Mouse (Mus musculus) embryonic facial prominence, embryonic 15.5 days (tissue): Measurements from ENCODE around the gene Polr2l. TPM values are rescaled to one million over a fixed set of nuclear protein-coding genes. Genes with fewer than 3 reads are reported as not detected.

Source experiments
- ATAC-seq: fragments of 200-750 bp; cut with Nextera tagmentation; 2 replicates; pipeline ENCODE4 v1.8.0; 2017; ENCODE audit warnings: low read depth, moderate TSS enrichment; ENCODE audit not compliant: insufficient number of reproducible peaks, low FRiP score, low TSS enrichment
- H3K27ac ChIP-seq: fragments of 300-500 bp; sonication (generic); replicated peaks from 2 replicates; pipeline ENCODE4 v1.5.1; 2015; ENCODE audit warnings: mild to moderate bottlenecking, inconsistent platforms
- H3K27me3 ChIP-seq: fragments of 300-500 bp; sonication (generic); 2 replicates; pipeline ENCODE4 v1.6.1; 2015; ENCODE audit warnings: inconsistent platforms
- H3K36me3 ChIP-seq: fragments of 300-500 bp; sonication (generic); 2 replicates; pipeline ENCODE4 v1.6.1; 2015; ENCODE audit warnings: mild to moderate bottlenecking, inconsistent platforms
- H3K4me1 ChIP-seq: fragments of 300-500 bp; sonication (generic); 2 replicates; pipeline ENCODE4 v1.6.1; 2015; ENCODE audit warnings: inconsistent platforms
- H3K4me2 ChIP-seq: fragments of 300-500 bp; sonication (generic); replicated peaks from 2 replicates; pipeline ENCODE4 v1.6.1; 2015; ENCODE audit warnings: mild to moderate bottlenecking, inconsistent platforms
- H3K4me3 ChIP-seq: fragments of 300-500 bp; sonication (generic); replicated peaks from 2 replicates; pipeline ENCODE4 v1.5.1; 2015; ENCODE audit warnings: mild to moderate bottlenecking, inconsistent platforms
- H3K9ac ChIP-seq: fragments of 300-500 bp; sonication (generic); 2 replicates; pipeline ENCODE4 v1.6.1; 2015; ENCODE audit warnings: inconsistent platforms
- H3K9me3 ChIP-seq: fragments of 300-500 bp; sonication (generic); replicated peaks from 2 replicates; pipeline ENCODE4 v1.6.1; 2016; ENCODE audit warnings: inconsistent platforms
- WGBS: fragments of 180-500 bp; shearing (Covaris S2); methylation state at CpG from one replicate; pipeline ENCODE4 v1.1.7; 2015; 5-methylcytosine and 5-hydroxymethylcytosine counted together
- polyA plus RNA-seq: library from polyadenylated mRNA; unstranded; fragments of >200 nt; fragmentation: Nextera tagmentation; extraction: Ambion mirVana; gene quantifications from 2 replicates; pipeline ENCODE4 v1.2.1, GENCODE M21; 2015

Gene Polr2l
- polyA plus RNA-seq, 1 experiment from 2014 or later = 63.9 TPM

- Histone ChIP-seq H3K9ac (peak overlapping the region; percentile 71), H3K4me2 (peak overlapping the region; percentile 90), H3K9me3 (no peaks in the 10 kb centered on the region), H3K4me3 (peak overlapping the region; percentile 76), H3K4me1 (peaks cover 46% of the 10 kb centered on the region), H3K27ac (peak overlapping the region; percentile 92), H3K36me3 (peaks cover 19% of the 10 kb centered on the region), H3K27me3 (peaks cover under 1% of the 10 kb centered on the region; the same call in 1 of the 2 replicates)
- ATAC-seq = no peak
- under 1% methylated on average over 12 of the region's 12 CpGs for WGBS
These were observed 850 bp upstream of the Polr2l start for GRCm38 (mm10) chr7:141475805-141476158.

- H3K4me1 ChIP-seq = peaks cover 56% of the 10 kb centered on the region
- H3K36me3 ChIP-seq = peaks cover 33% of the 10 kb centered on the region
- H3K27ac ChIP-seq = no peak overlapping the region
- 6% methylated on average over 5 of the region's 5 CpGs for WGBS
- H3K4me2 ChIP-seq = peak overlapping the region; percentile 90
- peak overlapping the region; percentile 71 for H3K9ac ChIP-seq
- no peaks in the 10 kb centered on the region for H3K27me3 ChIP-seq
- H3K4me3 ChIP-seq = peak overlapping the region; percentile 76
- no peaks in the 10 kb centered on the region for H3K9me3 ChIP-seq
- ATAC-seq = no peak
These were observed 772 bp downstream of the Polr2l start for GRCm38 (mm10) chr7:141474160-141474559.

- H3K27me3 ChIP-seq = no peaks in the 10 kb centered on the region
- no peak overlapping the region for H3K4me2 ChIP-seq
- no peak overlapping the region for H3K9ac ChIP-seq
- H3K27ac ChIP-seq = no peak overlapping the region
- no peak for ATAC-seq
- 81% methylated on average over 6 of the region's 6 CpGs for WGBS
- H3K4me1 ChIP-seq = peaks cover 62% of the 10 kb centered on the region
- peaks cover 33% of the 10 kb centered on the region for H3K36me3 ChIP-seq
- no peak overlapping the region for H3K4me3 ChIP-seq
- no peaks in the 10 kb centered on the region for H3K9me3 ChIP-seq
These were observed 2.2 kb downstream of the Polr2l start for GRCm38 (mm10) chr7:141472763-141473162.

GRCm38 (mm10) chr7:141472226-141472625 is 2.7 kb downstream of the Polr2l start:
- no peaks in the 10 kb centered on the region for H3K9me3 ChIP-seq
- H3K27ac ChIP-seq = no peak overlapping the region
- H3K4me3 ChIP-seq = no peak overlapping the region
- H3K4me1 ChIP-seq = peaks cover 61% of the 10 kb centered on the region
- 73% methylated on average over 6 of the region's 6 CpGs for WGBS
- ATAC-seq = no peak
- no peaks in the 10 kb centered on the region for H3K27me3 ChIP-seq
- H3K9ac ChIP-seq = no peak overlapping the region
- peaks cover 33% of the 10 kb centered on the region for H3K36me3 ChIP-seq
- no peak overlapping the region for H3K4me2 ChIP-seq

GRCm38 (mm10) chr7:141471236-141471635 is 3.7 kb downstream of the Polr2l start:
- Histone ChIP-seq H3K9me3 (no peaks in the 10 kb centered on the region), H3K9ac (no peak overlapping the region), H3K36me3 (peaks cover 33% of the 10 kb centered on the region), H3K4me3 (no peak overlapping the region), H3K4me2 (no peak overlapping the region), H3K27ac (no peak overlapping the region), H3K27me3 (peaks cover under 1% of the 10 kb centered on the region; the same call in 1 of the 2 replicates), H3K4me1 (peaks cover 59% of the 10 kb centered on the region)
- WGBS = 65% methylated on average over 1 of the region's 1 CpGs
- ATAC-seq = no peak

GRCm38 (mm10) chr7:141470637-141470944 is 4.3 kb downstream of the Polr2l start:
- Histone ChIP-seq H3K9me3 (no peaks in the 10 kb centered on the region), H3K27ac (no peak overlapping the region), H3K4me2 (no peak overlapping the region), H3K36me3 (peaks cover 33% of the 10 kb centered on the region), H3K27me3 (peaks cover 7% of the 10 kb centered on the region; the same call in 1 of the 2 replicates), H3K4me1 (peaks cover 58% of the 10 kb centered on the region), H3K4me3 (no peak overlapping the region), H3K9ac (no peak overlapping the region)
- ATAC-seq = no peak
- WGBS = 94% methylated on average over 10 of the region's 10 CpGs

- Histone ChIP-seq H3K27me3 (peaks cover 11% of the 10 kb centered on the region; the same call in 1 of the 2 replicates), H3K27ac (0 out of 2 replicates have a peak overlapping the region, but pooled peaks have one; percentile 92), H3K36me3 (peaks cover 33% of the 10 kb centered on the region), H3K4me3 (no peak overlapping the region), H3K9ac (no peak overlapping the region), H3K9me3 (no peaks in the 10 kb centered on the region), H3K4me2 (no peak overlapping the region), H3K4me1 (peaks cover 61% of the 10 kb centered on the region)
- 91% methylated on average over 18 of the region's 18 CpGs for WGBS
- no peak for ATAC-seq
These were observed 4.9 kb downstream of the Polr2l start for GRCm38 (mm10) chr7:141469901-141470636.

- Histone ChIP-seq H3K27ac (0 out of 2 replicates have a peak overlapping the region, but pooled peaks have one; percentile 92), H3K4me1 (peaks cover 67% of the 10 kb centered on the region), H3K27me3 (peaks cover 18% of the 10 kb centered on the region), H3K9me3 (no peaks in the 10 kb centered on the region), H3K9ac (peak overlapping the region; percentile 21), H3K4me2 (peak overlapping the region; percentile 75), H3K36me3 (peaks cover 33% of the 10 kb centered on the region), H3K4me3 (peak overlapping the region; percentile 79)
- no peak for ATAC-seq
- 83% methylated on average over 6 of the region's 6 CpGs for WGBS
These were observed 5.6 kb downstream of the Polr2l start for GRCm38 (mm10) chr7:141469352-141469751.

- H3K9ac ChIP-seq = peak overlapping the region; percentile 52
- peaks cover 61% of the 10 kb centered on the region for H3K4me1 ChIP-seq
- H3K4me3 ChIP-seq = peak overlapping the region; percentile 79
- ATAC-seq = peak; percentile 50
- H3K27me3 ChIP-seq = peaks cover 25% of the 10 kb centered on the region
- no peaks in the 10 kb centered on the region for H3K9me3 ChIP-seq
- H3K4me2 ChIP-seq = peak overlapping the region; percentile 75
- peak overlapping the region; percentile 92 for H3K27ac ChIP-seq
- 4% methylated on average over 8 of the region's 8 CpGs for WGBS
- H3K36me3 ChIP-seq = peaks cover 33% of the 10 kb centered on the region
These were observed 6.3 kb downstream of the Polr2l start for GRCm38 (mm10) chr7:141468522-141469211.

GRCm38 (mm10) chr7:141468164-141468521 is 6.8 kb downstream of the Polr2l start:
- Histone ChIP-seq H3K27ac (peak overlapping the region; percentile 92), H3K36me3 (peaks cover 33% of the 10 kb centered on the region), H3K27me3 (peaks cover 30% of the 10 kb centered on the region), H3K4me3 (peak overlapping the region; percentile 79), H3K9me3 (no peaks in the 10 kb centered on the region), H3K9ac (peak overlapping the region; percentile 52), H3K4me1 (peaks cover 57% of the 10 kb centered on the region), H3K4me2 (peak overlapping the region; percentile 75)
- no peak for ATAC-seq
- 17% methylated on average over 5 of the region's 5 CpGs for WGBS

GRCm38 (mm10) chr7:141467230-141468030 is 7.5 kb downstream of the Polr2l start, which contains the start of gene Cd151:
Gene Cd151 (plus strand): TSS chr7:141467392.
- Histone ChIP-seq H3K4me1 (peaks cover 57% of the 10 kb centered on the region), H3K27ac (peak within 1 kb of the TSS; percentile 92), H3K27me3 (peaks cover 36% of the 10 kb centered on the region), H3K4me3 (peak within 1 kb of the TSS; percentile 79), H3K36me3 (peaks cover 28% of the 10 kb centered on the region), H3K9me3 (no peaks in the 10 kb centered on the region), H3K4me2 (peak within 1 kb of the TSS; percentile 75), H3K9ac (peak within 1 kb of the TSS; percentile 52)
- under 1% methylated on average over 52 of the region's 52 CpGs for WGBS
- ATAC-seq = peak; percentile 77
